Mouse (Mus musculus) hindbrain, embryonic 12.5 days (tissue): ENCODE results near the gene Spdef. TPM values are rescaled to one million over a fixed set of nuclear protein-coding genes. Genes with fewer than 3 reads are reported as not detected.

Source experiments
- ATAC-seq: fragments of 200-750 bp; cut with Nextera tagmentation; 2 replicates; pipeline ENCODE4 v1.8.0; 2017; ENCODE audit warnings: moderate TSS enrichment; ENCODE audit not compliant: low FRiP score
- H3K27ac ChIP-seq: fragments of 300-500 bp; sonication (generic); 2 replicates; pipeline ENCODE4 v1.5.1; 2016; ENCODE audit warnings: mild to moderate bottlenecking
- H3K27me3 ChIP-seq: fragments of 300-500 bp; sonication (generic); 2 replicates; pipeline ENCODE4 v1.6.1; 2016; ENCODE audit warnings: mild to moderate bottlenecking
- H3K36me3 ChIP-seq: fragments of 300-500 bp; sonication (generic); 2 replicates; pipeline ENCODE4 v1.6.1; 2016; ENCODE audit warnings: mild to moderate bottlenecking
- H3K4me1 ChIP-seq: fragments of 300-500 bp; sonication (generic); 2 replicates; pipeline ENCODE4 v1.6.1; 2016
- H3K4me2 ChIP-seq: fragments of 300-500 bp; sonication (generic); replicated peaks from 2 replicates; pipeline ENCODE4 v1.6.1; 2016; ENCODE audit warnings: mild to moderate bottlenecking
- H3K4me3 ChIP-seq: fragments of 300-500 bp; sonication (generic); 2 replicates; pipeline ENCODE4 v1.5.1; 2016; ENCODE audit warnings: mild to moderate bottlenecking
- H3K9ac ChIP-seq: fragments of 300-500 bp; sonication (generic); 2 replicates; pipeline ENCODE4 v1.6.1; 2016; ENCODE audit warnings: mild to moderate bottlenecking, moderate library complexity
- H3K9me3 ChIP-seq: fragments of 300-500 bp; sonication (generic); replicated peaks from 2 replicates; pipeline ENCODE4 v1.6.1; 2016; ENCODE audit warnings: mild to moderate bottlenecking
- WGBS: fragments of 180-500 bp; shearing (Covaris S2); methylation state at CpG from one replicate; pipeline ENCODE4 v1.1.7; 2016; 5-methylcytosine and 5-hydroxymethylcytosine counted together
- polyA plus RNA-seq: library from polyadenylated mRNA; unstranded; fragments of >200 nt; fragmentation: Nextera tagmentation; extraction: Ambion mirVana; gene quantifications from 2 replicates; pipeline ENCODE4 v1.2.1, GENCODE M21; 2016

Gene Spdef
- polyA plus RNA-seq, result 0.35 and 0.48 TPM in 2 replicates

DNA sequence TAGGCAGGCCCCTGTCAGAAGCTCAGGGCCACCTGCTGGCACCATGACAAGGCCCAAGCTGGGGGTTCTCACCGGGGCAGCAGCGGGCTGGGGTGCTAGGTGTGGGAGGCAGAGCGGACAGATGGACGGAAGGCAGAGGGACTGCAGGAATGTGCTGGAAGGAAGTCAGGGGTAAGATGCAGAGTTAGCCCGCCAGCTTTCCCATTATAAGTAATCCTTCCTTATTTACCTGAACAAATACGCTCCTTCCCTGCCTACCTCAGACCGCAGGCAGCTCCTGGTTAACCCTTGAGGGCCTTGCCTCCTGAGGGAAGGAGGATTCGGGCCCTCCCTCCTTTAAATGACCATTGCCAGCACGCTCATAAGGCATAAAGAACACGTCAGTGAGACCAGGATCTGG is at the start of gene Spdef:
Gene Spdef, minus strand, starts transcription at position 186 of the 400 bp plus-strand sequence.
- 83% methylated on average over 10 of the region's 10 CpGs for WGBS
- no peak within 1 kb of the TSS for H3K4me2 ChIP-seq
- no peak within 1 kb of the TSS for H3K9ac ChIP-seq
- H3K9me3 ChIP-seq, result no peaks in the 10 kb centered on the region
- peaks cover 3% of the 10 kb centered on the region; the same call in 1 of the 2 replicates for H3K27me3 ChIP-seq
- no peak within 1 kb of the TSS for H3K4me3 ChIP-seq
- H3K36me3 ChIP-seq, result no peaks in the 10 kb centered on the region
- no peak within 1 kb of the TSS for H3K27ac ChIP-seq
- peaks cover 12% of the 10 kb centered on the region for H3K4me1 ChIP-seq
- no peak for ATAC-seq

DNA sequence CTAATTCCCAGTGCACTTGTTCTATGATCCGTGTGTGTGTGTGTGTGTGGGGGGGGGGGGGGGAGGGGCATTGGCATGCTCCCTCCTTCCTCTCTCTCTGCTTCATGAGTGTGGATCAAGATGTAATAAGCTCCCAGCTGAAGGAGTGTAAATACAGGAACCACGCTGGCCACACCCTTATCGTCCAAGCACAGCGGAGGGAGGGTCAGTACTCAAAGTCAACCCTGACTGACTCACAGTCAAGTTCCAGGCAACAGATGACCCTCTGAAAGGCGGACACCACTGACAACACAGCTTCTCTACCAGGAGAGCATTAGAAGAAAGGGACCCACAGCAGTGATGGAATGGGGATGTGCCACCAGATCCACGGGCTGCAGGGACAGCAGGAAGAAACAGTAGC is 49.1 kb upstream of the Spdef start:
- H3K27ac ChIP-seq, result no peak overlapping the region

DNA sequence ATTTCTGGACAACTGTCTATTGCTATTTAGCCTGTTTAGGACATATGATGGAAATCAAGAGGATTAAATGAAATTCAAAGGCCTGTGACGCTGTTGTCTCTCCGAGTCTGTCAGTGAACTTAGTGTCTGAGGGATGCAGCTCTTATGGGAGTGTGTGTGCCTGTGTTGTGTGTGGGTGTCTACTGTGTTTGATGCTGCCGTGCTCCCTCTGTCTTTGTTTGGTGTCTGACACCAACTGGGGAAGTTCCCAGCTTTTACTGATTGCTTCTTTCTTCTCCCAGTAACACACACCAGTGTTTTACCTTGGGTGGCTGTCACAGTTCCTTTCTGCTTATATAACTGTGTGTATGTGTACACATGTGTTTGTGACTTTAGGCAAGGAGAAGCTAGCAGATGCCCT is 45.4 kb upstream of the Spdef start:
- Histone ChIP-seq H3K4me3 (no peak overlapping the region), H3K4me1 (no peaks in the 10 kb centered on the region), H3K27me3 (no peaks in the 10 kb centered on the region), H3K9ac (no peak overlapping the region), H3K27ac (no peak overlapping the region), H3K4me2 (no peak overlapping the region), H3K36me3 (peaks cover 22% of the 10 kb centered on the region; the same call in 1 of the 2 replicates), H3K9me3 (no peaks in the 10 kb centered on the region)
- ATAC-seq, result no peak
- 99% methylated on average over 3 of the region's 3 CpGs for WGBS

More for the DNA sequence above, 49.1 kb upstream of the Spdef start:
- H3K27me3 ChIP-seq, result no peaks in the 10 kb centered on the region
- no peaks in the 10 kb centered on the region for H3K9me3 ChIP-seq
- WGBS, result 83% methylated on average over 6 of the region's 6 CpGs
- peaks cover 15% of the 10 kb centered on the region; the same call in 1 of the 2 replicates for H3K36me3 ChIP-seq
- no peak overlapping the region for H3K4me3 ChIP-seq
- ATAC-seq, result no peak
- H3K4me1 ChIP-seq, result no peaks in the 10 kb centered on the region
- H3K4me2 ChIP-seq, result no peak overlapping the region
- H3K9ac ChIP-seq, result no peak overlapping the region

DNA sequence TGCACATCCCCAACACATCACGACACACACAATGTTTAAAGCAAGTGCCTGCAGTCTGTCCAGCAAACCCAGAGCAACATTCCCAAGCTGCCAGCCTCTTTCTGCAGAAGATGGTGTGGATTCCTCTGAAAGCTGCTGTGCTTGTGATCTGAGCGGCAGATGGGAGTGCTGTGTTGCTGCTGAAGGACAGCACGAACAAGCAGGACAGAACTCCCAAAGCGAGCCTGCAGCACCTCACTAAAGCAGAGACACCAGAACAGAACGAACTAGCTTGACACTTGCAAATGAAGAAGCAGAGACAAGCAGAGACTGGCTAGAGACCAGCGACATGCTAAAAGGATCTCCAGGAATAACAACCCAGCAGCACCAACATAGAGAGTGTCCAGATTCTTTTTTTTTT is 42.9 kb upstream of the Spdef start:
- Histone ChIP-seq H3K36me3 (peaks cover 27% of the 10 kb centered on the region), H3K4me1 (no peaks in the 10 kb centered on the region), H3K4me3 (no peak overlapping the region), H3K4me2 (no peak overlapping the region), H3K9me3 (no peaks in the 10 kb centered on the region), H3K27me3 (no peaks in the 10 kb centered on the region), H3K9ac (no peak overlapping the region), H3K27ac (no peak overlapping the region)
- no peak for ATAC-seq
- 90% methylated on average over 6 of the region's 6 CpGs for WGBS

DNA sequence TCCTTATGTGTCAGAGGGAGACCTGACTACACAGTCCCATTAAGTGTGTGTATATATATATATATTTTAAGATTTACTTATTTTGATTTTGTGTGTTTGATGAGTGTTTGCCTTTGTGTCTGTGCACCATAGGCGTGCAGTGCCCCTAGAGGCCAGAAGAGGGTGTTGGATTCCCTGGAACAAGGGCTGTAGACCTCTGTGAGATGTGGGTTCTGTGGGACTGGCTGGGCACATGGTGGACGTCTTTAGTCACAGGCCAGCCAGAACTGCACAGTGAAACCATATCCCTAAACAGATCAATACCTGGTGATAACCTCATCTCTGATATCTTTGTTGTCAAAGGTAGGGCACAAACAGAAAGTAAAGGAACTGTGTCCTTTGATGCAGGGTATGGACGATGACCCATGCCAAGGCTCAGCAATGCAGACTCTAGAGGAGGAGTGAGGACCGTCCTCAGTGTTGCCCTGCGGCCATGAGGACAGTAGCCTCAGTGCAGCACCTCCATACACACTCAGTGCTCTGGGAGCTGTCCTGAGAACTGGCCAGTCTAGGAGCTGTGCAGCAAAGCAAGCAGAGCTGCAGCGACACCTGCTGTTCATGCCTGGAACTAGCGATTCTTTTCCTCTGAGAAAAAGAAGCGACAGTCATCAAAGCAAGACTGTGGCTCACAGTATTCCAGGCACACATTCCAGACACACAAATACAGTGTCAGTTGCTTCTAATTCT is 40.2 kb upstream of the Spdef start:
- no peak overlapping the region for H3K9ac ChIP-seq
- no peaks in the 10 kb centered on the region for H3K27me3 ChIP-seq
- H3K9me3 ChIP-seq, result no peaks in the 10 kb centered on the region
- peaks cover 37% of the 10 kb centered on the region for H3K36me3 ChIP-seq
- no peak overlapping the region for H3K4me2 ChIP-seq
- no peaks in the 10 kb centered on the region for H3K4me1 ChIP-seq
- peak; percentile 61; the same call in 1 of the 2 replicates for ATAC-seq
- no peak overlapping the region for H3K27ac ChIP-seq
- H3K4me3 ChIP-seq, result no peak overlapping the region
- WGBS, result 60% methylated on average over 8 of the region's 8 CpGs

DNA sequence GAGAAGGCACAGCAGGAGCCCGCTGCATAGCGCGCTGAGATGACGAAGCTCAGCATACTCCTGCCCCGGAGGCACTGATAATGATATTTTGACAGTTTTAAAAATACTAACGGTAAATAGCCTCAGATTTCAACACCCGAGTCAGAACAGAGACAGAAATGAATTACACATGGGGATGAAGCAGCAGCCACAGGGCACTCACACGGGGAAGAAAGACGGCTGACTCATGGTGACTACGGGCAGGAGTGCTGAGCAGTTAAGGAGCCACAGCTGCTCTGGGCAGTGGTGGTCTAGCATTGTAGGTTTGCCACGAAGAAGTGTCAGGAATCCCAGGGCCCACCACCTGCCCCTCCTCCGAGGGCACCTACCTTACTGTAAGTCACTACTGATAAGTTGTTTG is 38.8 kb upstream of the Spdef start:
- H3K9ac ChIP-seq, result no peak overlapping the region
- WGBS, result 78% methylated on average over 12 of the region's 12 CpGs
- H3K4me1 ChIP-seq, result no peaks in the 10 kb centered on the region
- H3K36me3 ChIP-seq, result peaks cover 34% of the 10 kb centered on the region
- H3K27me3 ChIP-seq, result no peaks in the 10 kb centered on the region
- H3K4me3 ChIP-seq, result no peak overlapping the region
- ATAC-seq, result no peak
- H3K9me3 ChIP-seq, result no peaks in the 10 kb centered on the region
- H3K4me2 ChIP-seq, result no peak overlapping the region
- no peak overlapping the region for H3K27ac ChIP-seq

DNA sequence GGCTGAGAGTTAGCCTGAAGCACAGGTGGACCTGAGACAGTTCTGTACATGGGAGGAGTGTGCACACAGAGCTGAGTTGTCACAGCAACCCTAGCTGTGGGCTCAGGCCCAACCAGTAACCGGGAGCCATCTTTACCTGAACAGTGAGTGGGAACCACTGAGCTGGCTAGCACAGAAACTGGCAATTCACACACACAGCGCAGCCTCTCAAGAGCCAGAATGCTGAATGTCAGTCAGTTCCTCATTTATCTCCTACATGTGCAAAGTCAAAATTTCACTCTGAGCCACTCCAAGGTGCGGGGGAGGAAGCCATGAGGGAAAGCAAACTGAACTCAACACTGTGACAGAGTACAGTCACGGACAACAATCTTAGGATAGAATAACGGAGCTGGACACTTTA is 38.4 kb upstream of the Spdef start:
- ATAC-seq, result no peak
- Histone ChIP-seq H3K27me3 (no peaks in the 10 kb centered on the region), H3K27ac (no peak overlapping the region), H3K4me1 (no peaks in the 10 kb centered on the region), H3K4me3 (no peak overlapping the region), H3K9ac (no peak overlapping the region), H3K9me3 (no peaks in the 10 kb centered on the region), H3K36me3 (peaks cover 32% of the 10 kb centered on the region), H3K4me2 (no peak overlapping the region)
- 86% methylated on average over 5 of the region's 5 CpGs for WGBS

DNA sequence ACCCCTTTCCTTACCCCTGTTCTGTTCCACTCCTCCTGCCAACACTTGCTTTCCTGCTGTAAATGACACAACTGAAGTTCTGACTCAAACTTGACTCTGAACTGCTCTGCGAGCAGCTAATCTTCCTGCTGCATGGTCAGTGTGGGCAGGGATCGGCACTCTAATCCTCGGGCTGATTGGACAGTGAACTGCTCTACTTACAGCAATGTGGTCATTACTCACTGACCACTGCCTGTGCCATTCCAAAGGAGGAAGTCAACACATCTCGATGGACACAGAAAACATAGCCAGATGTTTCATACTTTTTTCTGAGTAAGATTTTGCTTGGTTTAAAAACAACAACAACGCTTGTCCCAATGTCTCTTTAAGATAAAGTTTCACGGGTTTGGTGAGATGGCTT is 36.3 kb upstream of the Spdef start:
- H3K4me2 ChIP-seq, result no peak overlapping the region
- ATAC-seq, result no peak
- H3K9me3 ChIP-seq, result no peaks in the 10 kb centered on the region
- H3K4me3 ChIP-seq, result no peak overlapping the region
- H3K27ac ChIP-seq, result no peak overlapping the region
- H3K9ac ChIP-seq, result no peak overlapping the region
- WGBS, result 95% methylated on average over 6 of the region's 6 CpGs
- H3K4me1 ChIP-seq, result peaks cover 13% of the 10 kb centered on the region
- H3K27me3 ChIP-seq, result no peaks in the 10 kb centered on the region
- H3K36me3 ChIP-seq, result peaks cover 30% of the 10 kb centered on the region

DNA sequence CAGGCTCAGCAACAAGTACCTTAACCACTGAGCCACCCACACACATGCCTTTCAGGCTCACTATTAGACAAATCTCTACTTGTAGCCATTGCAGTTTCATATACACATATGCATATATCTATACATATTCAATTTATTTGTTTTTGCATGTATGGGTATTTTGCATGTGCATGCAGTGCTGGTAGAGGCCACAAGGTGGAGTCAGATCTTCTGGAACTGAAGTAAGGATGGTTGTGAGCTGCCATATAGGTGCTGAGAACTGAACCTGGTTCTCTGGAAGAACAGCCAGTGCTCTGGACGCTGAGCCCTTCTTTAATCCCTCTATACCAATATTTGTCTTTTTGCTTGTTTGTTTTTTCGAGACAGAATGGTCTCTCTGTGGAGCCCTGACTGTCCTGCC is 35.7 kb upstream of the Spdef start:
- Histone ChIP-seq H3K4me3 (no peak overlapping the region), H3K9me3 (no peaks in the 10 kb centered on the region), H3K9ac (no peak overlapping the region), H3K36me3 (peaks cover 30% of the 10 kb centered on the region), H3K4me2 (no peak overlapping the region), H3K4me1 (peaks cover 17% of the 10 kb centered on the region), H3K27ac (no peak overlapping the region), H3K27me3 (no peaks in the 10 kb centered on the region)
- no peak for ATAC-seq
- 88% methylated on average over 2 of the region's 2 CpGs for WGBS

DNA sequence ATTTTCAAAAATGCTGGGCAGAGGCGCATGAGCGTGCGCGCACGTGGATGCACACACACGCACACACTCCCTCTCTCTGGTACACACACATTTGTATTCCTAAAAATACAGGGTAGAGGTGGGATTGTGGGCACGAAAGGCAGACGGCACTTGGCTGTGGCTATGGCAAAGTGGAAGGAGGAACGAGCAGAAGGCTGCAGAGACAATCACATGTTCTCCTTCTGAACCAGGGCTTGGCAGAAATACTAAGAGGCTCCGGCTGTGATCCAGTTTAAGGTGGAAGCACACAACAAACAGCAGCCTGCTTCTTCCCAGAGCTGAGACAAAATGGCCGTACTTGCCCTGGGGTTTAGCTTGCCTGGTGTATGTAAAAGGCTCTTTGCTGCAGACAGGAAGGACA is 34.1 kb upstream of the Spdef start:
- Histone ChIP-seq H3K27me3 (no peaks in the 10 kb centered on the region), H3K36me3 (peaks cover 30% of the 10 kb centered on the region), H3K4me3 (no peak overlapping the region), H3K4me1 (peaks cover 17% of the 10 kb centered on the region), H3K9ac (no peak overlapping the region), H3K27ac (no peak overlapping the region), H3K9me3 (no peaks in the 10 kb centered on the region), H3K4me2 (no peak overlapping the region)
- 97% methylated on average over 11 of the region's 11 CpGs for WGBS
- ATAC-seq, result no peak

DNA sequence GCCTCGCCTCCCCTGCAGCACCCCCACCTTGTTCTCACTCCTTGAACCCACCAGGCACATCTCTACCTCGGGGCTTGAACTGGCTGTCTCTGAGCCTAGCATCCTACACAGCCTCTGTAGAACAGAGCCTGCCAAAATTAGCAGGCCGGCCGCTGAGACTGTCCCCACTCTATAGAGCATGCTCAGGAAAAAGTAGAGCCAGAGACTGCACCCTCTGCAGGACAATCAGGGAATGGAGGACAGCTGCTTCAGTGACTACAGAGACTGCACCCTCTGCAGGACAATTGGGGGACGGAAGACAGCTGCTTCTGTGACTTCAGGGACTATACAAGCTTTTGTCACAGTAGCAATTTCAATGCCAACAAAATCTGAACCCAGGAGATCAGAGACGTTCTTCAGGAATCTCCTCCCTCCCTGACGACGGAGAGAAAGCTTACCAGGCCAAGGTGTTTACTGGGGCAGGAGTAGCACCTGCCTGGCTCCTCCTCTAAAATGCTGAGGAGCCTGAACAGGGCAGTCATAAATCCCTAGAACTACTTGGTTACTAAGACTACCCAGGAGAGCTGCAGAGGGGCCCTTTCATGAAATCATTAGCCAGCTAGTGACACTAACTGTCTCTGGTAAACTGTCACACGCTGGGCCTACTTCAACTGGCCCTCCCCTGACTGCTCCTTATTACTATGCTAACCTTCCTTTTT is 33.0 kb upstream of the Spdef start:
- no peak overlapping the region for H3K27ac ChIP-seq
- H3K27me3 ChIP-seq, result no peaks in the 10 kb centered on the region
- peaks cover 19% of the 10 kb centered on the region for H3K4me1 ChIP-seq
- H3K36me3 ChIP-seq, result peaks cover 24% of the 10 kb centered on the region
- no peak overlapping the region for H3K4me2 ChIP-seq
- H3K9ac ChIP-seq, result 0 out of 2 replicates have a peak overlapping the region, but pooled peaks have one; percentile 15
- H3K9me3 ChIP-seq, result no peaks in the 10 kb centered on the region
- peak; percentile 67 for ATAC-seq
- no peak overlapping the region for H3K4me3 ChIP-seq
- 32% methylated on average over 9 of the region's 9 CpGs for WGBS

DNA sequence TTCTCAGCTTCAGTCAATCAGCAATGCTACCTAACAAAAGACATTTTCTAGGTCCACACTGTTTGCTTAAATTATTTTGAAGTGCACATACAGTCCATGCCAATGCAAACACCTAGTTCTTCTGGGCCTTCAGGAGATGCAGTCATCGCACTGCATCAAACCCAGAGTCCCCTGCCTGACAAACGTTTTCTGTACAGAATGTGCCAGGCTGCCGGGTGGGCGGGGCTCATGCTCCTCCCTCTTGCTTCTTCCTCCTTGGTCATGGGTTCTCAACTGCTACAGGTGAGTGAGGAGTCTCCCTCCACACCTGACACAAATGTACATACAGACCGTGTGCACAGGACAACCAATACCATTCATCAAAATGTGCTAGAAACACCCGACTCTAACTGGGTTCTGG is 31.4 kb upstream of the Spdef start:
- H3K27me3 ChIP-seq, result no peaks in the 10 kb centered on the region
- 85% methylated on average over 6 of the region's 6 CpGs for WGBS
- H3K4me1 ChIP-seq, result peaks cover 30% of the 10 kb centered on the region
- H3K27ac ChIP-seq, result peak overlapping the region; percentile 53
- H3K9me3 ChIP-seq, result no peaks in the 10 kb centered on the region
- no peak overlapping the region for H3K9ac ChIP-seq
- H3K4me3 ChIP-seq, result no peak overlapping the region
- no peak for ATAC-seq
- H3K4me2 ChIP-seq, result no peak overlapping the region
- peaks cover 8% of the 10 kb centered on the region for H3K36me3 ChIP-seq
